ENCODE assay signal across 8 mouse cellular contexts in genomic region chr7:47052276-47052675, GRCm38 (mm10). TPM values are rescaled to one million over a fixed set of nuclear protein-coding genes. Genes with fewer than 3 reads are reported as not detected.
DNase-seq lines count a peak whose midpoint lies in the region; ATAC-seq and TF ChIP-seq lines count a peak whose summit lies in the region.

No protein-coding gene starts in this region.

- H3K9ac ChIP-seq in intestine, embryonic 16.5 days (ENCODE audit: low read depth, low read length) = peak overlapping the region; percentile 66
- peak overlapping the region; percentile 59 for H3K9ac ChIP-seq in lung, embryonic 16.5 days (ENCODE audit: low read length)

- H3K4me2 ChIP-seq in intestine, embryonic 16.5 days (ENCODE audit: low read depth, low read length) = peak overlapping the region; percentile 91
- H3K4me2 ChIP-seq in lung, embryonic 16.5 days (ENCODE audit: low read depth, low read length) = peak overlapping the region; percentile 89

- 16% methylated on average over 3 of the region's 3 CpGs for WGBS in intestine, embryonic 16.5 days
- 18% methylated on average over 3 of the region's 3 CpGs for WGBS in lung, embryonic 16.5 days

- DNase-seq in cerebellum, adult 11 months = peak; percentile 27
- DNase-seq in cerebellum, adult 8-10 months = no peak
- DNase-seq in gastrocnemius, postnatal 14 days = peak; percentile 59
- peak; percentile 76 for DNase-seq in testis, postnatal 10 days (ENCODE audit: low spot score)
- DNase-seq in embryo, embryonic 10 days (ENCODE audit: low spot score) = no peak

- peaks cover 50% of the 10 kb centered on the region for H3K4me1 ChIP-seq in bone marrow macrophage, adult 2 months (ENCODE audit: control insufficient read depth, insufficient read depth, low read length)
- peaks cover 29% of the 10 kb centered on the region for H3K4me1 ChIP-seq in intestine, embryonic 16.5 days (ENCODE audit: control insufficient read depth, insufficient read depth, low read length)
- H3K4me1 ChIP-seq in lung, embryonic 16.5 days (replicated peaks; ENCODE audit: control insufficient read depth, insufficient read depth, low read length) = peaks cover 22% of the 10 kb centered on the region

- peak overlapping the region; percentile 47 for H3K4me3 ChIP-seq in bone marrow macrophage, adult 2 months (ENCODE audit: insufficient read depth, low read length)
- peak overlapping the region; percentile 92 for H3K4me3 ChIP-seq in intestine, embryonic 16.5 days (ENCODE audit: low read length)
- H3K4me3 ChIP-seq in lung, embryonic 16.5 days (ENCODE audit: low read length) = peak overlapping the region; percentile 18

- H3K9me3 ChIP-seq in intestine, embryonic 16.5 days (ENCODE audit: control insufficient read depth, low read length) = no peaks in the 10 kb centered on the region
- H3K9me3 ChIP-seq in lung, embryonic 16.5 days (ENCODE audit: control insufficient read depth, low read length) = no peaks in the 10 kb centered on the region

- TF ChIP-seq CTCF in bone marrow macrophage, adult 2 months (IDR thresholded peaks at IDR 0.05; ENCODE audit: low read depth, low read length) = no peak

- no peaks in the 10 kb centered on the region for H3K27me3 ChIP-seq in intestine, embryonic 16.5 days (replicated peaks; ENCODE audit: control insufficient read depth, insufficient read depth, low read length)
- H3K27me3 ChIP-seq in lung, embryonic 16.5 days (ENCODE audit: control insufficient read depth, insufficient read depth, low read depth, low read length) = no peaks in the 10 kb centered on the region

- peaks cover 10% of the 10 kb centered on the region; the same call in 1 of the 2 replicates for H3K36me3 ChIP-seq in intestine, embryonic 16.5 days (ENCODE audit: control insufficient read depth, insufficient read depth, low read length)
- H3K36me3 ChIP-seq in lung, embryonic 16.5 days (ENCODE audit: control insufficient read depth, insufficient read depth, low read length) = no peaks in the 10 kb centered on the region

- ATAC-seq in intestine, embryonic 16.5 days = no peak
- peak; percentile 26 for ATAC-seq in lung, embryonic 16.5 days (ENCODE audit: low read depth)

- intact Hi-C loops in gastrocnemius, postnatal 14 days (cut with DNase I; ENCODE audit: low total_unique reads) = no loop called here

- peak overlapping the region; percentile 89 for H3K27ac ChIP-seq in bone marrow macrophage, adult 2 months (ENCODE audit: insufficient read depth, low read depth, low read length)
- H3K27ac ChIP-seq in intestine, embryonic 16.5 days (ENCODE audit: low read length) = peak overlapping the region; percentile 98
- peak overlapping the region; percentile 98 for H3K27ac ChIP-seq in lung, embryonic 16.5 days (ENCODE audit: low read length)

- no peak for TF ChIP-seq POLR2A in bone marrow macrophage, adult 2 months (IDR thresholded peaks at IDR 0.05; ENCODE audit: borderline replicate concordance, low read depth, low read length)

RNA-seq across cellular contexts. Expression of gene Tmem86a, which starts 1.9 kb away (rescaled TPM):
- polyA plus RNA-seq in bone marrow macrophage, adult 2 months (2012; ENCODE audit: insufficient read depth, insufficient read length, missing spikeins) = 100 and 103 TPM in 2 replicates
- total RNA-seq in gastrocnemius, postnatal 14 days (2021) = 1 to 10 TPM; 7.2 to 8.1 TPM
- polyA plus RNA-seq in intestine, embryonic 16.5 days (2015; fragmentation: Nextera tagmentation; extraction: Ambion mirVana) = 59.3 and 63.1 TPM in 2 replicates
- polyA plus RNA-seq in lung, embryonic 16.5 days (2015; fragmentation: Nextera tagmentation; extraction: Ambion mirVana) = 40.4 and 41.7 TPM in 2 replicates

RNA-seq across cellular contexts. Expression of gene Spty2d1, which starts 44.1 kb away (rescaled TPM):
- 12.6 and 14.8 TPM in 2 replicates for polyA plus RNA-seq in bone marrow macrophage, adult 2 months (2012; ENCODE audit: insufficient read depth, insufficient read length, missing spikeins)
- total RNA-seq in gastrocnemius, postnatal 14 days (2021) = 1 to 10 TPM; 6.0 to 7.2 TPM
- 15.2 and 16.5 TPM in 2 replicates for polyA plus RNA-seq in intestine, embryonic 16.5 days (2015; fragmentation: Nextera tagmentation; extraction: Ambion mirVana)
- polyA plus RNA-seq in lung, embryonic 16.5 days (2015; fragmentation: Nextera tagmentation; extraction: Ambion mirVana) = 23.9 and 24.0 TPM in 2 replicates

Comparison
In these comparisons a context has a peak if more than half of its experiments do, and no peak if none do; other contexts are left out.
1. DNase-seq: peak in cerebellum, adult 11 months (single experiment), gastrocnemius, postnatal 14 days (single experiment) and testis, postnatal 10 days (single experiment); none in cerebellum, adult 8-10 months (single experiment) and embryo, embryonic 10 days (single experiment).
2. H3K4me3 ChIP-seq: peak in every context shown above with its lines; median percentile 92 in intestine, embryonic 16.5 days; 47 in bone marrow macrophage, adult 2 months; 18 in lung, embryonic 16.5 days.
3. Peak in every context shown above with its lines, with median percentiles within 50 percentile points of each other: H3K27ac ChIP-seq.